Mouse (Mus musculus): ENCODE data around the gene Zfp182.

Zfp182 gene

DNA sequence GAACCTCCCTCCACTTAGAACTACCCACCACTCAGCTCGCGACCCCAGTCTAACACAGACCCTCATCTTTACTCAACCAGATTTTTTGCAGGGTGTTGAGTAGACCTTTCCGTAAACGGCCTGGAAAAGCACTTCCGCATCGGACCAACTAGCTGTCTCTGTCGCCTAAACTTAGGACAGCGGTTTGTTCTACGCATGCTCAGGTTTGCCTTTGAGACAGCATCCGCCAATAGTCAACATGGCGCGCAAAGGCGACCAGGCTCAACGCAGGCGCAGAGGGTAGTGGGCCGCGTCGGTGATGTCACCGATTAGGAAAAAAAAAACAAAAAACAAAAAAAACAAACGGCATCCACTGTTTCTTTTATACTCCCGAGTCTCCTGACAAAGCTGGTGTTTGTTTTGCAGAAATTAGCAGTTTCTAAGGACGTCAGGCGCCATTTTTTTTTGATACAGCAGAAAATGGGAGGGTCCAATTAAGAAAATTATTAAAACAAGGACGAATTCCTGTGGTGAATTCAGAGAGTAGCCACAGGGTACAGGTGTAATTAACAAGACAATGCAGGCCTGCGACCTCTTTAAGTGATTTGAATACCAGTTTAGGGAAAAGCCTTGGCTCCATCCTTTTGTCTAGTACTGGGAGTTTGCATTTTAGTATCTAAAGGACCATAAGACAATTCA, at the start of gene Zfp182:
Zfp182 (minus strand) TSS at position 451 of the 678 bp plus-strand sequence.
- peak; percentile 84 for DNase-seq (ENCODE audit: low spot score)

GRCm38 (mm10) chrX:21089867-21090239, 27.7 kb upstream of the Zfp182 start:
- DNase-seq (ENCODE audit: low spot score) = no peak

GRCm38 (mm10) chrX:21088983-21089866, 27.1 kb upstream of the Zfp182 start, which contains the start of gene Zfp300:
TSS of gene Zfp300 (minus strand) at chrX:21089527.
- peak; percentile 75 for DNase-seq (ENCODE audit: low spot score)

DNA sequence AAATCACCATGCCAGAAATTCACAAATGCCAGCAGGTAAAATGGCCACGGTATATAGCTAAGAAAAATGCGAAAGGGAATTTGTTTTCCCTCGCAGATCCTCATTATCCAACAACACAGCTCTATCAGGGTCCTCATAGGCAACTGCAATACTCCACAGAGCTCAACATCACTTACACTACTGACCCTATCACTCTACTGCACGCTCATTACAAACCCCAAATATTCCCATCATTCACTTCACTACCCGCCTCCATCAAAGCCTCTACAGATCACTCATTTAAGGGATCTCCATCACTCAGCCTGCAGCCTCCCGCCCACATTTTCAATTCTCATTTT, 26.5 kb upstream of the Zfp182 start:
- DNase-seq (ENCODE audit: low spot score) = no peak

- no peak for DNase-seq (ENCODE audit: low spot score)
Observed at GRCm38 (mm10) chrX:21068106-21068505, 6.0 kb upstream of the Zfp182 start, which contains the start of gene Spaca5. TSS of gene Spaca5 (plus strand) at chrX:21068406.

DNA sequence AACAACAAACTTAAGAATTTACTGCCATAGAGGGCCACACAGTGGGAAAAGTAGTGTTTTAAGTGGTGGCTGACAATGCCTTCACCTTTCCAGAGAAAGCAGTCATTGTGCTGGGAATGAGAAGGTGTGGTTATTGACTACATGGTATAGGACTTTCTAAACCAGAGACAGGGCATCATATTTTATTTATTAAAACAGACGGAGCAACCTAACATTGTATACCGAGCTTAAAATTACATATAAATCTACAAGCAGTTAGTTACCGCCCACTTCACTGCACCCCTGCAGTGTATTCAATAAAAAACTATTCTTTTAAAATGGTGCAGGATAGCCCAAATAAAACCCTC, 401 bp upstream of the Zfp182 start:
- peak; percentile 0 for DNase-seq (ENCODE audit: low spot score)

DNA sequence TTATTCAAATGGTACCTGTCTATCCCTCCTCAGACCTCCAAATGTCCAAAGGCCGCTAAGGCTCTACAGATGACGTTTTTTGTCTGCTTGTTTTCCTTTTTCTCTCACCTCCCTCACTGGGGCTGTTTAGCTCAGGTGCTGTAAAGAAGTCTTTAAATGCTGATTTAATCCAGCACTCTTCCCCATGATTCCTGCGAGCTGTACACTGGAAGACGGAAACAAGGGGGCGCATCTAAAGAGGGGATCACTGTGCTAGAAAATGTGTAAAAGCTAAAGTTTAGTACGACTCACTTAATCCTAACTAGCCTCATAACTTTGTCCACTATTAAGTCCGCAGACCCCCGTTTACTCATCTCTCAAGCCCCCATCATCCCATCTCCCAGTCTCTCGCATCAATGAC, 656 bp downstream of the Zfp182 start:
- DNase-seq (ENCODE audit: low spot score) = no peak

- no peak for DNase-seq (ENCODE audit: low spot score)
Observed at GRCm38 (mm10) chrX:20980901-20981300, 81.2 kb downstream of the Zfp182 start.

Data from embryo, embryonic 10.5 days (tissue).